Mouse (Mus musculus): ENCODE measurements at regions not wholly inside any gene's neighbourhood (a gene's known extent, or its start where the extent isn't known, plus 50 kb on each side); places are given as distances from the start of the nearest gene placed in this dataset.

- DNase-seq = no peak
These were observed 92.6 kb upstream of the Pmepa1 start for GRCm38 (mm10) chr2:173368899-173369298.

GRCm38 (mm10) chr2:173376926-173377325 lies 100.6 kb upstream of the Pmepa1 start:
- DNase-seq = no peak

GRCm38 (mm10) chr2:173377497-173378257 lies 101.3 kb upstream of the Pmepa1 start:
- DNase-seq = peak in 1 of 2 experiments; percentile 54

DNA sequence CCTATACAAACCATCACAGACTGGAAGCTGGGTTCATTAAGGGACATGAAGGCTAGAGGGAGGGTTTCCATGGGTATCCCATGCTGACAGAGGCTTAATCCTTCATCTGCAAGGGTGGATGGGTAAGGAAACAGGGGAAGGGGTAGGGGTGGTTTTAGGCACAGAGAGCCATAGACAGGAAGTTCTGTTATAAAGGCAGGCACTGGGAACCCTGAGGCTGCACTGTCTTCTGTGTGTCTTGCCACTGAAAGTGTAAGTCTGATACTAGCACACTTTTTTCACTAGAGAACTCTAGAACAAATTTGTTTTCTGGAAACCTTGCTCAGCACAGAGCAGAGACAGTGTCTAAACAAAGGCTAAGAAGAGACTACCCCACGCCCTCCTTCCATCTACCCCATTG lies 103.4 kb upstream of the Pmepa1 start:
- DNase-seq = no peak

- DNase-seq = no peak
These were observed 104.0 kb upstream of the Pmepa1 start for GRCm38 (mm10) chr2:173380341-173380761.

- DNase-seq = peak in 1 of 2 experiments; percentile 15
These were observed 106.0 kb upstream of the Pmepa1 start for GRCm38 (mm10) chr2:173382176-173382813.

GRCm38 (mm10) chr2:173384935-173385586 lies 108.7 kb upstream of the Pmepa1 start:
- DNase-seq = no peak

- DNase-seq = no peak
These were observed 109.4 kb upstream of the Pmepa1 start for GRCm38 (mm10) chr2:173385722-173386141.

GRCm38 (mm10) chr2:173388140-173388539 lies 111.8 kb upstream of the Pmepa1 start:
- no peak for DNase-seq

- peak; percentile 18 to 66 for DNase-seq
These were observed 116.4 kb upstream of the Pmepa1 start for GRCm38 (mm10) chr2:173392557-173393323.

DNA sequence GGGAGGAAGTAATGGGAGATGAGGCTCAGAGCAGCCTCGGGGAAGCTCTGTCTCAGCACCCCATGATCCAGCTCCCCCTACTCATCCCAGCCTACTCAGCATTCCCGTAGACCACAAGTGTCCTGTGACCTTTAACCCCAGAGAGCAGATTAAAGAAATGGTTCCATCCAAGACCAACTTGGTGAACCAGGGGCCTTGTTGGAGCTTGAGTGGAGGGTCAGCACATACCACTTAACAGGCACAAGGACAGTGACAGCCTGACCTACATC lies 116.9 kb upstream of the Pmepa1 start:
- DNase-seq = no peak

DNA sequence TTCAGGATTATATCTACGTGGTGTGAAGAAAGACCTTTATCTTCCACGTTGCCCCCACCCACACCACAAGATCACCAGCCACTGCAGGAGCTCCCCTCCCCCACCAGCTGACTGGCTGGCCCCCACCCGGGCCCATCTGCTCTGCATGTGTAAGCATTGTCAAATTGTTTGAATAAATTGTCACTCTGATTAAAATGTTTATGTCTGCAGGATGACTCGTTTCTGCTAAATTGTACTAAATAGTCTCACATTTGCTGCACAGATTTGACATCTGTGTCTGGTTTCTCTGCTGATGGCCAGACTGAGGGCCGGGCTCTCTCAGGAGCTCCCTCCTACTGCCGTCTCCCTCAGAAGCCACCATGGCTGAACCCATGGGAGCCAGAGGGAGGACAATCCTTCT lies 119.2 kb upstream of the Pmepa1 start:
- peak in 1 of 2 experiments; percentile 36 for DNase-seq

DNA sequence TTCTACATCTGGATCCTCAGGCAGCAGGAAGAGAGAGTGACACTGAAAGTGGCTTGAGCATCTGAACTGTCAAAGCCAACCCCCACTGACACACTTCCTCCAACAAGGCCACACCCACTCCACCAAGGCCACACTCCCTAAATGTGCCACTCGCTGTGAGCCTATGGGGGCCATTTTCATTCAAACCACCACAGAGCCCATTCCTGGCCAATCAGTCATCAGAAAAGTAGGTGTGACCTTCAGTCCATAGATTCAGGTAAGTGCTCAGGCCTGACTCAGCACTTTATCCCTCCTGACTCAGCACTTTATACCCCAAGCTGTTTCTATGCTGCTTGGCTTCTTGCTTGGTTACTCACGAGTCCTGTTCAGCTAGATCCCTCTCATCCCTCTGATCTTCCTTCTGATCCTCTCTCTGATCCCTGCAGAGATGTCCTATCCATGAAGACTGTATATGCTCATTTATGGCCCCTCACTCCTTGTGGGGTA lies 121.6 kb upstream of the Pmepa1 start:
- no peak for DNase-seq

- peak in 1 of 2 experiments; percentile 25 for DNase-seq
These were observed 116.8 kb upstream of the 1700021F07Rik start for GRCm38 (mm10) chr2:173405629-173406028.

- DNase-seq = peak; percentile 24 to 56
These were observed 115.9 kb upstream of the 1700021F07Rik start for GRCm38 (mm10) chr2:173406344-173407094.

GRCm38 (mm10) chr2:173407133-173407532 lies 115.3 kb upstream of the 1700021F07Rik start:
- DNase-seq = no peak

DNA sequence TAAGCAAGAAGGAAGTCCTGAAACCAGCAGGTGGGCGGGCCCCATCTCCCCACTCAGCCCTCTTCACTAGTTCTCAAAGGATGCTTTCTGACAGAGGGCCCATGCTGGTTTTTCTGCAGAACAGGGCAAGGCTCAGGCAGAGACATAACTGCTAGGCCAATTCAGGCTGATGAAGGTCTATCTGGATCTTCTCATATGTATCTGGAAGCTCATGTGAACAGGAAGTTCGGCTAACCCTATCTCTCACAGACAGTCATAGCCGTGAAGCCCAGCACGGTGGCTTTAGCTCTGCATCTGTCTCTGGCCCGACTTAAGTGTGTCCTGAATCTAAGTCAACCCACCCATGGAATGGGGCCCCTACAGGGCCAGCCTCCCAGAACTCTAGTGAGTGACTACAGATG lies 113.7 kb upstream of the 1700021F07Rik start:
- DNase-seq = no peak

- peak; percentile 39 to 54 for DNase-seq
These were observed 113.0 kb upstream of the 1700021F07Rik start for GRCm38 (mm10) chr2:173409433-173409832.

GRCm38 (mm10) chr2:173413906-173414656 lies 108.3 kb upstream of the 1700021F07Rik start:
- peak; percentile 68 to 85 for DNase-seq

GRCm38 (mm10) chr2:173415429-173415828 lies 107.0 kb upstream of the 1700021F07Rik start:
- no peak for DNase-seq

- DNase-seq = no peak
These were observed 105.5 kb upstream of the 1700021F07Rik start for GRCm38 (mm10) chr2:173416921-173417320.
